Mouse (Mus musculus): ENCODE data around the gene Gpsm1.

Gpsm1 gene

GRCm38 (mm10) chr2:26338302-26339203 lies 23.2 kb downstream of the Gpsm1 start:
- no peak for DNase-seq (ENCODE audit: low spot score in 2 of 2)

DNA sequence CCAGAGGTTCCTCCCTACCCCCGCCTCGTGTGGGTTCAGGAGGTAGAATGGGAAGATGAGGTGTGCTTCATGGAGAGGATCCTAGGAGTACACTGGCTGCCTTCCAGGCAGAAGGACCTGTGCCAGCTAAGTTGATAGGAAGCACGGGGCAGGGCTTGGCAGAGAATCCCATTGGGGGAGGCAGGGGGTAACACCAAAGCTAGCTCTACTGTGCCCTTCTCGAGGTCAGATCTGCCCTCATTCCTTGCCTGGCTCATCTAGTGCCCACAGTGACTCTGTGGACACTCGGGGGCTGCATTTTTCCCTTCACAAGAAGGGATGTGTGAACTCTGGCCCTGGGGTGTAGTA lies 23.9 kb downstream of the Gpsm1 start:
- no peak for DNase-seq (ENCODE audit: low spot score in 2 of 2)

- DNase-seq (ENCODE audit: low spot score in 2 of 2): no peak
Observed at GRCm38 (mm10) chr2:26341510-26341981, 26.2 kb downstream of the Gpsm1 start.

- DNase-seq (ENCODE audit: low spot score in 2 of 2): no peak
Observed at GRCm38 (mm10) chr2:26342044-26342443, 26.7 kb downstream of the Gpsm1 start.

- no peak for DNase-seq (ENCODE audit: low spot score in 2 of 2)
Observed at GRCm38 (mm10) chr2:26342609-26343490, 27.5 kb downstream of the Gpsm1 start.

- no peak for DNase-seq (ENCODE audit: low spot score in 2 of 2)
Observed at GRCm38 (mm10) chr2:26348241-26348640, 32.9 kb downstream of the Gpsm1 start.

DNA sequence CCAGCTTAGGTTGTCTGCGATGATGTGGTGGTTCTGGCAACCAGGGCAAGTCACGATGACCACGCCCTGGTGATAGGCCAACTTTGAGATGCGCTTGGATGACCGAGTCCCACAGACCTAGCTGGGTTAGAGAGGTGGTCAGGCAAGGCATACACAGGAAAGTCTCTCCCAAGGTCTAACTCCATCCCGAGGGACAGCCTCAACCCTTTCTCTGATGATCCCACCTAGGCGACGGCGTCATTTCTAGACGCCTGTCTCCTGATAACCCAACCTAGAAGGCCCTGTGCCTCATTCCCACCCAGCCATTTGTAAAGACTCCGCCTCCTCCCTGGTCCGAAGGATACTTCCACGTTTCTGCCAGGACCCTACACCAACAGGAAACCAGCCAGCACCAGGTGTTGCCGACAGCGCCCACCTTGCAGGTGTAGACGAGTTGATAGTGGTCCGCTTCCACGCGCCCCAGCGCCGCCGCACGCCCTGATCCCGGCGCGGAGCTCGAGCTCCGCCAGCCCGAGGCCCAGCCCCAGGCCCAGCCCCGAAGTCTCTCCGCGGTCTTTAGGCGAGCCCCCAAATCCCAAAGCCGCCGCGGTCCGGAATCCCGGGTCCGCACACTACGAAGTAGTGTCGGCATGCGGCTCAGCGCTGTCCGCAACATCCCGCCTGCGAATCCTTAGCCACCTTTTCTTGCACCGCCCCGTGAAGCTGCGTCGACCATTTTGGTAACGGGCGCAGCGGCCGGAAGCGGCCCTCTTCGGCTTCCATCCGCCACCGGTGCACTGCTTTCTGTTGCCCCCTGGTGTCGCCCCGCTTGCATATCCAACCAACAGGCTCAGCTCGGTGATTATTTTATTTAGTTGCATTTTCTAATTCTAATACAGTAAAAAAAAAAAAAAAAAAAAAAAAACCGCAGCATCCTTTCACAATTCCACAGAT lies 36.3 kb downstream of the Gpsm1 start, which contains the start of gene Dnlz:
Dnlz (minus strand) TSS at position 753 of the 933 bp plus-strand sequence.
- peak; percentile 86 to 91 for DNase-seq (ENCODE audit: low spot score in 2 of 2)

DNA sequence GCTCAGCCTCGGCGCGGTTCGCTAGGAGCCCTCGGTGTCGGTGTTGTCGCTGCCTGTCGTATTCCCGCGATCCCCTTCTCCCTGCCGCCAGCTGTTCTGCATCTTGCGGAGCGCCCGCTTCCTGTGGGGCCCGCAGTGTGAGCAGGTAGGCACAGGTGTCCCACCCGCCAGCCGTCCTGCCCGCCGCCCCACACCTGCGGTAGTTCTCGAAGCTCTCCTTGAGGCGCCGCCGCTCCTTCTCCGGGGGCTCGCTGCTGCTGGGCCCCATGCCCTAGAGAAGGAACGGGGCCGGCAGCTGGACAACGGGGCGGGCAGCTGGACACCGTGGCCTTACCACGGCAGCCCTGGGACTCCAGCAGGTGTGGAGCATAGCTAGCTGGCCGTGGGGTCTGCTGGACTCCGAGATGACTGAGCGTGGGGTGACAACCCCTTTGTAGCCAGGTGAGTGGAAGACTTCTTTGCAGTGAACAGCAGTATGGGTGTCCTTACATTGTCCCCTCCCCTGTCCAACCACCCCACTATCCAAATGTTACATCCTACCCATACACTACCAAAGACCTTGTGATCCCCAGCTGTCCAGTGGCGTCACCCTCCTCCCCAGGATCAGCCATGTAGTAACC lies 37.1 kb downstream of the Gpsm1 start:
- peak in 1 of 2 experiments; percentile 11 for DNase-seq (ENCODE audit: low spot score in 2 of 2)

DNA sequence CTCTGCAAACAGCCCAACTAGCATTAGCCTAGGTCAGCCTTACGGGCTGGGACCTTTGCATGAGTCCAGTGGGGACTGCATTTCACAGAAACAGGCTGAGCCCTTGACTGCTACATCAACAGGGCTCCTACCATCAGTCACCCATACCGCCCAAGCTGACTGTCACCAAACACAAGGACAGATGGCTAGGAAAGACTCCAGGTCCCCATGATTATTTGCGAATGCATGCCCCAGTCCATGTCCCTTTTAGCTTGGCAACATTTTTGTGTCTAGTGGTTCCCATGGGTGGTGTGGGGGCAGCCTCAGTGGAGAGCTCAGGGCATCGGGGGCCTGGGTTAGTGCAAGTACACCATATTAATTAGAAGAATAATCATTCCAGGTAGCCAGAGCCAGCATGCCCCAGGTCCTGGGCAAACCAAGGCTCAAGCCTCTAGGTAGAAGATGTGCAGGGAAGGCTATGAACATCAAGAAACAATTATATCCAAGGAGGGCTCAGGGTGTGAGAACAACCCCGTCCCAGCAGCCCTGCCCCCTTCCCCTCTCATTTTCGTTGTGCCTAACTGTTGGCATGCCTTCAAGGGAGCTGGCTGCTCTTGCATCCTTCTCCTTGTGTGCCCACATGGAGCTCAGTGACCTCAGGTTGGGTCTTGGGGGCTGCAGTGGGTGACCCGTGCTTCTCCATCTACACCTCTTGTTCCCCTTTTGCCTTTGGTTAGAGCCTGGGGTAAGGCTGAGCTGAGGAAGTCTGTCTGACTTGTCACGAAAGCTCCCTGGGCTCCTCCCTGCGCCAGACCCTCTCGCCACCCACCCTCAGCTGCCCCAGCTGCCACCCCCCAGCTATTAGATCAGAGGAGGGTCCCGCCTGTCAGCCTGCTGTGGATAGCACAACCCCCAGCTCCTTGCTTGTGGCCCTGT lies 38.0 kb downstream of the Gpsm1 start:
- no peak for DNase-seq (ENCODE audit: low spot score in 2 of 2)

DNA sequence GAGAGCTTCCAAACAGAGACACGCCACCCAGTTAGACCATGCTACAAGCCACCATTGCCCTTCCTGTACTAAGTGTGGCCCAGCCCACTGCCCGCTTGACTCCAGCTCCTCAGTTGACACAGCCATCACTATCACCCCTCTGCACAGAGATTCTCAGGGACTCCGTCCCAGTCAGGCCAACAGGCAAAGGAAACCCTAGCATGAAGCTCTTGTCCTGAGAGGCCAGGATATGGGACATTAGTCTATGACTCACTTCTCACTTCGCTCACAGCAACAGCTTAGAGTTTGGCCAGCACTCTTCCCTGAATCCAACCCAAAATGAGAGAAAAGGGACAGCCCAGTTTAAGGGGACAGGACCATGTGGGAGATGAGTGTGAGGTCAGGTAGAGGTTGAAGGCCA lies 39.1 kb downstream of the Gpsm1 start:
- DNase-seq (ENCODE audit: low spot score in 2 of 2): no peak

DNA sequence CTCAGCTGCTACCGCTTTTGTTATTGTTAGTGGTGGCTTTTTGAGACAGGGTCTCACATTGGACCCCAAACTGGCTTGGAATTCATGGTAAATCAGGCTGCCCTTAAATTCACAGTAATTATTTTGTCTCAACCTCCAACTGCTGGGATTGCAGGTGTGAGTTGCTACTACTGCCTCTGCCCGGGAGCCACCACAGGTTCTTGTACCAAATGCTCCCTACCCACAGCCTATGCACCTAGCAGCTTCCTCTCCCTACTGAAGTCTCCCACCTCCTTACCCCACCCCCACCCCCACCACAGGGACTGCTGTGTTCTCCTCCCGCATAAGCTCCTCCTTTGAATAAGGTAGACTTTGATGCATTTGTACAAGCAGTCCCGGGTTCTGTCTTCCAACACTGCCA lies 40.9 kb downstream of the Gpsm1 start:
- DNase-seq (ENCODE audit: low spot score in 2 of 2): no peak

DNA sequence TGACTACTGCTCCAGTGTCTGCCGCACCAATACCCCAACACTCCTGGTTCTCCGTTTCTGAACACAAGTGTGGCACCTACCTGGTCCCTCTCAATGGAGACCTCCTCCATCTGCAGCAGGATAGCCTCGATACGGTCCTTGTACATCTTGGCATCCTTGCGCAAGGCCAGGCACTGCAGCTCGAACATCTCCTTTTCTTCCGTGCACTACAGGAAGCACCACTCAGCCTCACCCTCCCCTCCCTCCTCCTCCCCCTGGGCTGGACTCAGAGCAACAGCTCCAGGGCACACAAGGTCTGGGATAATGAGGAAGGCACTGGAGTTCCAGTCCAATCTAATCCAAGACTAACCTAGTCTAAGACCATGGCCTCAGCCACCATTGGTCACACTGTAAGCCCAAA lies 41.4 kb downstream of the Gpsm1 start:
- DNase-seq (ENCODE audit: low spot score in 2 of 2): no peak

GRCm38 (mm10) chr2:26357484-26357883 lies 42.2 kb downstream of the Gpsm1 start:
- no peak for DNase-seq (ENCODE audit: low spot score in 2 of 2)

DNA sequence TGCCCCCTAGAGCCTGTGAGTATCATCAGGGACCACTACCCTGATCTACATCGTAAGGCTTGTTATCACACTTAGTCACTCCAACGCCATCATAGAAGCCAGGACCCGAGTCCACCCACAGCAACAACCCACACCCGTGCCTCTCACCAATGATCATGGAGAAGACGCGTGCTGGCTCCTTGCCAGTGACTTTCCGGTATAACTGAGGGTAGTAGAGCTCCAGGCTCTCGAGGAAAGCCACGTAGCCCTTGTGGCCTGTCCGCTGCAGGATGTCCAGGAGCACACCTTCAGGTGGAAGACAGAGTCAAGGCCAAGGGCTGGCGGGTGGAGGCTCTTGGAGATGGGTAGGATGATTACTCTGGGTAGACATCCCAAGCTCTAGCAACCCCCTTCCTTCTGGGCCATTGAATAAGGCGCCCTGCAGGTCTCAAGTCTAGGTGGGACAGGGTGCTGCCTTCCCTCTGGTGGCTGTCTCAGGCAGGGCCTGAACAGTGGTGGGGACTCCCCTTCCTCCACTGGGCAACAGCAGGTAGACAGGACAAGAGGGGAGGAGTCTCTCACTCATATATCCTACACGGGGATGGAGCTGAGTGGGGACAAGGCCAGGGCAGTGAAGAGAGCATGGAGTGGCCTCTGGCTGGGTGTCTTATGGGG lies 43.5 kb downstream of the Gpsm1 start:
- no peak for DNase-seq (ENCODE audit: low spot score in 2 of 2)

DNA sequence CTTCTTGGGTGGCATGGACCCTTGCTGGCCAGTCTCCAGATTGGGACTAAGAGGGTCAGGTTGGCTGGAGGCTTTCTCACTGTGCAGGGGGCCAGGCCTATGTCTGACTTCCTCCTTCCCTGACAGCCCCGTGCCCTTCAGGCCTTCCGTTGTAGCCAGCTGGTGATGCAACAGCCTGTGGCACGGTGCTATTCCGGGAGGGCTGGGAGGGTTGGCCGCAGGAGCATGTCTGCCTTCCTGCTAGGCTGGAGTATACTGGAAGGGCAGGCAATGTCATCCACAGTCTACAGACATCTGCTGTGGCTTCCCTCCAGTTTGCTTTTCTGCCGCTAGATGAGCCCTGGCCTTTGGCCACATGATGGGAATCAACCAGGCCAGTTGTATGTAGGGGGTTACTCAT lies 44.7 kb downstream of the Gpsm1 start:
- DNase-seq (ENCODE audit: low spot score in 2 of 2): no peak

- DNase-seq (ENCODE audit: low spot score in 2 of 2): no peak
Observed at GRCm38 (mm10) chr2:26360772-26361171, 45.5 kb downstream of the Gpsm1 start, which contains the start of gene Card9. Gene Card9, minus strand, starts transcription at chr2:26360918.

DNA sequence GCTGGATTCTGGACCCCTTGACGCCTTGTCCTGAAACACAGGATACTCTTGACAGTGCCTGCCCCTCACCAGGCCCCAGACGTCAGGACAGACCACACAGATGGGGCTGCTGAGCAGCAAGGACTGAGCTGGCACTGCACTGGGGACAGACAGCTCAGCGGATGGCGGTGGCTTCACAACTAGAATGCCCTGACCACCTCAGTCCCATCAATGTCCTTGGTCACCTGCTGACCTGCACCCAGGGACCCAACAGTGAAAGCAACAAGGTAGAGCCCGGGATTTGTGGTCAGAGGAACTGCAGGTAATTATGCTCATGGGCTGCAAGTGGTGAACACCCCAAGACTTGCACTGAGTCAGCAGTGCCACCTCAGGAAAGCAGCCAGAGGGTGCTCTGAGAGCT lies 47.7 kb downstream of the Gpsm1 start:
- no peak for DNase-seq (ENCODE audit: low spot score in 2 of 2)

DNA sequence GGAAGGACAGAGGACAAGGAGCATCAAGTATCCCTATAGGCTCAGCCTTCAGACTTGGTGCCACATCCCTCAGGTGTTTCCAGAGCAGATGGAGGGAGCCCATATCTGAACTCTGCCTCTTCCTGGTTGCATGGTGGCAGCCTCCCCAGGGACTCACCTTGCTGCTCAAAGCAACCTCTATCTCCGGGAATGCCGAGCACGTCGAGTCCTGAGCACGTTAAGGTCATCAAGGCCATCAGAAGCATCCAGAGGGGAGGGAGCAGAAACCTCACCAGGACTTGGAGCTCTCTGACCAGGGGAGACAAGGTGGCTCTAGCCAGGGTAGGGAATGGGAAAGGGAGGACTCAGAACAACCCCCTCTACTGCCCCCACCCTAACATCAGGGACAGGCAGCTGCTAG lies 48.2 kb downstream of the Gpsm1 start:
- no peak for DNase-seq (ENCODE audit: low spot score in 2 of 2)

GRCm38 (mm10) chr2:26364738-26365465 lies 49.6 kb downstream of the Gpsm1 start:
- DNase-seq (ENCODE audit: low spot score in 2 of 2): no peak
